Mouse (Mus musculus) kidney, postnatal 10 days (tissue): ENCODE results near the gene Card11.
A peak's percentile ranks its signal among the peaks of the same experiment; 100 is the strongest.

Experiments
- DNase-seq: peaks from one replicate; pipeline ENCODE4 v3.0.0; 2021; ENCODE audit warnings: mixed read lengths

The Card11 gene

GRCm38 (mm10) chr5:140900866-140901265 is 99.5 kb downstream of the Card11 start:
- peak; percentile 74 for DNase-seq

GRCm38 (mm10) chr5:140891080-140891479 is 109.3 kb downstream of the Card11 start:
- peak; percentile 51 for DNase-seq

GRCm38 (mm10) chr5:140890050-140890449 is 110.3 kb downstream of the Card11 start:
- DNase-seq, result peak; percentile 63

- DNase-seq, result peak; percentile 72
Measured at GRCm38 (mm10) chr5:140889539-140889938, 110.8 kb downstream of the Card11 start.

- peak; percentile 36 for DNase-seq
Measured at GRCm38 (mm10) chr5:140887871-140888270, 112.5 kb downstream of the Card11 start.

GRCm38 (mm10) chr5:140884966-140885365 is 115.4 kb downstream of the Card11 start:
- DNase-seq, result peak; percentile 61

GRCm38 (mm10) chr5:140882391-140882790 is 118.0 kb downstream of the Card11 start:
- no peak for DNase-seq

GRCm38 (mm10) chr5:140880151-140880550 is 120.2 kb downstream of the Card11 start:
- no peak for DNase-seq

- DNase-seq, result no peak
Measured at GRCm38 (mm10) chr5:140878644-140879043, 121.7 kb downstream of the Card11 start.

GRCm38 (mm10) chr5:140873736-140874307 is 126.6 kb downstream of the Card11 start:
- DNase-seq, result no peak

GRCm38 (mm10) chr5:140873039-140873551 is 127.3 kb downstream of the Card11 start:
- peak; percentile 57 for DNase-seq

GRCm38 (mm10) chr5:140872532-140873038 is 127.8 kb downstream of the Card11 start:
- DNase-seq, result peak; percentile 34

- no peak for DNase-seq
Measured at GRCm38 (mm10) chr5:140871241-140871640, 129.1 kb downstream of the Card11 start.

- peak; percentile 81 for DNase-seq
Measured at GRCm38 (mm10) chr5:140869034-140869433, 131.3 kb downstream of the Card11 start.

- no peak for DNase-seq
Measured at GRCm38 (mm10) chr5:140859730-140860129, 140.7 kb downstream of the Card11 start.

GRCm38 (mm10) chr5:140858335-140858734 is 142.0 kb downstream of the Card11 start:
- DNase-seq, result peak; percentile 26

GRCm38 (mm10) chr5:140857432-140858154 is 142.8 kb downstream of the Card11 start:
- DNase-seq, result peak; percentile 34

- no peak for DNase-seq
Measured at GRCm38 (mm10) chr5:140855909-140856530, 144.4 kb downstream of the Card11 start.

GRCm38 (mm10) chr5:140854700-140855099 is 145.7 kb downstream of the Card11 start:
- DNase-seq, result no peak

GRCm38 (mm10) chr5:140853723-140854122 is 146.7 kb downstream of the Card11 start:
- no peak for DNase-seq

GRCm38 (mm10) chr5:140852435-140852996 is 147.9 kb downstream of the Card11 start:
- DNase-seq, result no peak

GRCm38 (mm10) chr5:140847300-140847729 is 153.1 kb downstream of the Card11 start:
- DNase-seq, result peak; percentile 57

GRCm38 (mm10) chr5:140841942-140842341 is 158.4 kb downstream of the Card11 start:
- no peak for DNase-seq
